Mouse (Mus musculus) mature B cell (primary cell): ENCODE results near the gene Bptf.
"Not testable (repeated sequence)": the region's sequence is repeated elsewhere in the genome, so short reads cannot be mapped to it uniquely, and the experiment has no call there.

Experiments
- in situ Hi-C: fragments of 300-500 bp; cut with MboI; formaldehyde crosslinking; loops from 2 replicates; pipeline ENCODE4 v1.14.3; 2019

Bptf gene

GRCm38 (mm10) chr11:107117789-107118188 is 14.1 kb downstream of the Bptf start:
- in situ Hi-C loops, result no loop called here

- in situ Hi-C loops, result no loop called here
These were observed 17.9 kb downstream of the Bptf start for GRCm38 (mm10) chr11:107113881-107114557.

GRCm38 (mm10) chr11:107113112-107113511 is 18.8 kb downstream of the Bptf start:
- in situ Hi-C loops, result no loop called here

DNA sequence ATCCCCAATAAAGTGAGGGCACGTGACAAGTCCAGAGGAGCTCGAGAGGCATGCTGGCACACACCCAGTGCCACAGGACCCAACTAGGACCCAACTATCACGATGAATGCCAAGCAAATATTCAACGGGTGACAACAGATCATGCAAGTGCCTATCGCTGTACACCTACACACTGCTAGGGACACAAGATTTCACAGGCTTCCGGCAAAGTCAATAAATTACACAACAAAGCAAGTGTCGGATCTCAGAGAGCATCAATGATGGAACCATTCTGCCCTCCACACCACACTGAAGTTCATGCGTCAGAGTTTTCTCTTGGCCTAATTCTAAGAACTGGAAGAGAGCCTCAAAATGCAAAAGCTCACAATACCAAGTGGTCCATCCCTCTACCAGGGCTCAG is 22.3 kb downstream of the Bptf start:
- in situ Hi-C loops, result no loop called here

GRCm38 (mm10) chr11:107108892-107109291 is 23.0 kb downstream of the Bptf start:
- in situ Hi-C loops, result no loop called here

GRCm38 (mm10) chr11:107107725-107108078 is 24.2 kb downstream of the Bptf start:
- in situ Hi-C loops, result no loop called here

DNA sequence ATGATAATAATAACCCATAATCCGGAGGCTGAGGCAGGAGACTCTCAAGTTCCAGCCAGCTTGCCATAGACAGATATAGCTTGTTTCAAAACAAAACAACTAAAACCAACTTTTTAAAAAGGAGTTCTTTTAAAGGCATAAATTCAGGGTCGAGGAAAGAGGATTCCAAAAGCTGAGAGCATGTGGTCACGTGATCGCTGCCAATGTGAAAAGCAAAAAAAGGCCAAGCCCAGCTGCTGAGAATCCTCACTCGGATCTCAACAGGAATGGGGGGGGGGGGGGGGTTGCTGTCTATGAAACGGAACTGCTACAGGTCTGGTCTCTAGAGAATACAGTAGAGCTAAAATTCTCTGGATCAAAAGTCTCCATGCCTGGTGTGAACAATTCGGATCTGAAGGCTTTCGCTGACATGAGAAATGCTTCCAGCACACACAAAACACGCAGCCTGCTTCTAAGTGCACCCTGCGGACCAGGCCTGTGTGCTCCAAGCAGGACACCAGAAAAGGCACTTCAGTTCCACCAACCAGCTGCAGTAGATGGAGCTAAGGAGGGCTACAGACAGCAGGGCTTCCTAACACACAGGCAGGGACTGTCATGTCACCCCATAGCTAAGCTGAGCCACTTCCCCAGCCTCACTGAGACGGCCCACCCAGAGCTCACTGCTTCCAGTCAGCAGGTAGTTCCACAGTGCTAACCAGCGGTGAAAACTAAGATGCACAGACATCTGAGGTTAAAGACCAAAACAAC is 24.8 kb downstream of the Bptf start:
- in situ Hi-C loops, result no loop called here

GRCm38 (mm10) chr11:107106461-107106860 is 25.5 kb downstream of the Bptf start:
- in situ Hi-C loops, result no loop called here

GRCm38 (mm10) chr11:107105227-107105626 is 26.7 kb downstream of the Bptf start:
- in situ Hi-C loops, result no loop called here

GRCm38 (mm10) chr11:107103736-107104135 is 28.2 kb downstream of the Bptf start:
- in situ Hi-C loops, result loop anchor here (5.0 kb wide), 1 partner anchor 34 kb away; no protein-coding TSS in a partner anchor

- in situ Hi-C loops, result loop anchor here (5.0 kb wide), 1 partner anchor 34 kb away; no protein-coding TSS in a partner anchor
These were observed 28.7 kb downstream of the Bptf start for GRCm38 (mm10) chr11:107103224-107103589.

DNA sequence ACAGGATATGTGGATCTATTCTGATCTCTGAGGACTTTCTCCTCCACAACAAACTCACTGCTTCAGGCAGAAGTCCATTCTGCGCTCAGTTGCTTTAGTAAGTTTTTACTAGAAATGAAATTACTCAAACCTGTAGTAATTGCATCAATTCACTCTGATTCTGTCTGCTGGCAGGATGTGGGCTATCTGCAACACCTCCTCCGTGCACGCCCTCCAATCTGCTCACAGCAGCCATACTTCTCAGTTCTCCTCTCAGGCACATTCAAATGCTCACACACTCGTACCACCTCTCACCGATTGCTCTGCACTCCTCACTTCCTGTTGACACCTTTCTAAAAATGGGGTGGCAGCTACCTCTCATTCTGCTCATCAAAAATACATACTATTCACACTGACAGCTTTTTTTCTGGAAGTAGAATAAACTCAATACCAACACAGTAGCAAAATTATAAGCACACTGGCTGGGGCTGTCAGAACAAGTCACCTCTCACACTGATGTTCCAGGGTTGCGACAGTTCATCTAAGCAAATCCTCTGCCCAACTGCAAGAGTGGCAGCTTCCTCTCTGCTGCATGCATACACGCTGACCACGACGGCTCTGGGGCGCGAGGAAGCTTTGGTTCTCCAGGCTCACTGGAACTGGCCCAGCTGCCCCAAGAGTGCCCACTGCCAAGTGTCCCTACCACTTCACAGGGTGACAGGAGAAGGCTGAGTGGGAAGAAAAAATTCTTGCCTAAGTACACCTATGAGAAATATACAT is 29.3 kb downstream of the Bptf start:
- in situ Hi-C loops, result loop anchor here (5.0 kb wide), 1 partner anchor 35 kb away; no protein-coding TSS in a partner anchor

DNA sequence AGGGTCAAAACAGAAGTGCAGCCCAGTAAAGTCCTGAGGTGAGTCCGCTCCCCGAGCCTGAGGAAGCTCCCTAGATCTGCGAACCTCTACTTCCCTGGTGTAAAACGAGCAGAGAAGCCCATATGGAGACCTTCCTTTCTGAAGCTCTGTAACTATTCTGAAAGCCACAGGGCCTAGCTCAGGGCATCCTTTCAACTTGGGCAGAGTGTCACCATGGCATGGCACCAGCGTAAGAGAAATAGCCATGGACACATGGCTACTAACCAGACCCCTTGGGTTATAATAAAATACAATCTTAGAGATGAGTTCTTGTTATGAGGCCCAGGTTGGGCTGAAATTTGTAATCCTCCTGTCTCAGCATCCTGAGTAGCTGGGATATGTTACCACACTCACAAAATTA is 35.0 kb downstream of the Bptf start:
- in situ Hi-C loops, result no loop called here

GRCm38 (mm10) chr11:107093871-107094270 is 38.1 kb downstream of the Bptf start:
- in situ Hi-C loops, result no loop called here

- in situ Hi-C loops, result no loop called here
These were observed 39.3 kb downstream of the Bptf start for GRCm38 (mm10) chr11:107092637-107093036.

DNA sequence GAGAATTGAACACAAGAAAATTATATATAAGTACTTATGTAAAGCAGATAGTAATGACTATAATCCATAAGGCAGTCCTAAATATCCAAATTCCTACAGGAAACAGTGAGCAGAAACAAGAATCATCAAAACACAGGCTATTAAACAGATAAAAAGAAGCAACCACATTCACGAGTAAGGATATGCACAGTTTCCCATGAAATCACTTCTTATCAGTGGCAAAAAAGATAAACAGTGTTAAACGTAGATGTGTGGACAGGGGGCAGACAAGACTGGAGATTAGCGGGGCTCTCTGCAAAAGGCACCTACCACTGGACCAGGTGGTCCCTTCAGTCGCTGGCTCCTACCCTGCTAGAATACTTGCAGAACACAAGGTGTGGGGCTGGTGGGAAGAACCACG is 46.1 kb downstream of the Bptf start:
- in situ Hi-C loops, result no loop called here

DNA sequence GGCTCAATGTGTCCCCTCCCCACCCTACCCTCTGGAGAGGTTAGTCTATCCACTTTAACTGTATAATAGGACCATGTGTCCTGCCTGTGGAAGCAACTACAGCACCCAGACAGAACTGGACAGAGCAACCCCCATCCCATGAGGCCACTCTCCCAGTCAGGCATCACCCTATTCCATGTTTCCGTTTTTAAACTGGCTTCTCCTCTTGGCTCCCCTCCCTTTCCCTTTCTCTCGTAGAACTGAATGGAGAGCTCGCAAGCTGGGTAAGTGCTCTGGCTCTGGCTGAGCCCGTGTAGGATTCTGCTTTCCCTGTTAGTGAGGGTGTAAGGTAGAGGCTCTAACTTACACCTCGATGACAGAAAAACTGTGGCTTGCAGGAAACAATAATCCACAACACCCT is 48.4 kb downstream of the Bptf start:
- in situ Hi-C loops, result no loop called here

GRCm38 (mm10) chr11:107065216-107065785 is 66.6 kb downstream of the Bptf start:
- in situ Hi-C loops, result no loop called here

- in situ Hi-C loops, result no loop called here
These were observed 67.3 kb downstream of the Bptf start for GRCm38 (mm10) chr11:107064590-107064989.

DNA sequence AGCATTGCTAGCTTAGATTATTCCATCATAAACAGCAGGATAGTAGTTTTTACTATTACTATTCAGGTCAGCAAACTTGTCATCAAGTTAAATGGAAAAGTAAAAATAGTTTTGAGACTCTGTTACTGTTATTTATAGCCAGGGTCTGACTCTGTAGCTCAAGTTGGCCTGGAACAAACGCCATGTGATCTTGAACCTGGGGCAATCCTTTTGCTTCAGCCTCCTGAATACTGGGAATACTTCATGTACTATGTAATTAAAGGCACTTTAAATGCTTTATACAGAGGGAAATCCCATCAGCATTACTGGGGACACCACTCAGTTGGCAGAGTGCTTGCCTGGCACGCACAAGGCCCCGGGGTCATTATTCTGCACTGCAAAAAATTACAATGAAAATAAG is 68.9 kb downstream of the Bptf start:
- in situ Hi-C loops, result no loop called here

GRCm38 (mm10) chr11:107060941-107061340 is 71.0 kb downstream of the Bptf start:
- in situ Hi-C loops, result no loop called here

GRCm38 (mm10) chr11:107059634-107060033 is 72.3 kb downstream of the Bptf start:
- in situ Hi-C loops, result not testable (repeated sequence)
